Mouse (Mus musculus) lung, postnatal 25 days (tissue): ENCODE data around the gene Khdc4.
"Not testable (repeated sequence)": the region's sequence is repeated elsewhere in the genome, so short reads cannot be mapped to it uniquely, and the experiment has no call there.

Source experiments
- DNase-seq: peaks from one replicate; pipeline ENCODE4 v3.0.0; 2022; ENCODE audit warnings: low spot score

Gene Khdc4

GRCm38 (mm10) chr3:88655619-88656018 lies 30.0 kb upstream of the Khdc4 start:
- no peak for DNase-seq

- no peak for DNase-seq
Observed at GRCm38 (mm10) chr3:88658441-88659127, 27.0 kb upstream of the Khdc4 start.

GRCm38 (mm10) chr3:88659798-88660197 lies 25.8 kb upstream of the Khdc4 start:
- DNase-seq: no peak

- DNase-seq: no peak
Observed at GRCm38 (mm10) chr3:88664095-88664494, 21.5 kb upstream of the Khdc4 start.

- DNase-seq: peak; percentile 86
Observed at GRCm38 (mm10) chr3:88677399-88677798, 8.2 kb upstream of the Khdc4 start.

- no peak for DNase-seq
Observed at GRCm38 (mm10) chr3:88683814-88684213, 1.8 kb upstream of the Khdc4 start.

GRCm38 (mm10) chr3:88684236-88684979 lies 1.2 kb upstream of the Khdc4 start:
- no peak for DNase-seq

- DNase-seq: peak; percentile 29
Observed at GRCm38 (mm10) chr3:88685958-88686451, 402 bp downstream of the Khdc4 start.

- DNase-seq: no peak
Observed at GRCm38 (mm10) chr3:88686734-88687611, 1.4 kb downstream of the Khdc4 start.

- DNase-seq: no peak
Observed at GRCm38 (mm10) chr3:88689079-88689478, 3.5 kb downstream of the Khdc4 start.

- no peak for DNase-seq
Observed at GRCm38 (mm10) chr3:88695545-88695944, 9.9 kb downstream of the Khdc4 start.

GRCm38 (mm10) chr3:88698051-88698450 lies 12.4 kb downstream of the Khdc4 start:
- no peak for DNase-seq

GRCm38 (mm10) chr3:88698834-88699233 lies 13.2 kb downstream of the Khdc4 start:
- no peak for DNase-seq

- no peak for DNase-seq
Observed at GRCm38 (mm10) chr3:88700247-88700646, 14.6 kb downstream of the Khdc4 start.

- DNase-seq: no peak
Observed at GRCm38 (mm10) chr3:88701222-88701621, 15.6 kb downstream of the Khdc4 start.

GRCm38 (mm10) chr3:88713709-88714108 lies 28.1 kb downstream of the Khdc4 start:
- no peak for DNase-seq

- no peak for DNase-seq
Observed at GRCm38 (mm10) chr3:88714725-88715124, 29.1 kb downstream of the Khdc4 start.

GRCm38 (mm10) chr3:88715716-88716115 lies 30.1 kb downstream of the Khdc4 start:
- not testable (repeated sequence) for DNase-seq

- DNase-seq: peak; percentile 82
Observed at GRCm38 (mm10) chr3:88716399-88717197, 31.0 kb downstream of the Khdc4 start, which contains the start of gene Rit1. Gene Rit1 (plus strand): TSS chr3:88716838.

- peak; percentile 25 for DNase-seq
Observed at GRCm38 (mm10) chr3:88717198-88717798, 31.7 kb downstream of the Khdc4 start.

- DNase-seq: peak; percentile 22
Observed at GRCm38 (mm10) chr3:88717831-88718230, 32.2 kb downstream of the Khdc4 start.
